Mouse (Mus musculus) embryonic facial prominence, embryonic 13.5 days (tissue): ENCODE data around the gene Nr2f6. TPM values are rescaled to one million over a fixed set of nuclear protein-coding genes. Genes with fewer than 3 reads are reported as not detected.

Experiments used
- ATAC-seq: fragments of 200-750 bp; cut with Nextera tagmentation; 2 replicates; pipeline ENCODE4 v1.8.0; 2017; ENCODE audit warnings: low read depth; ENCODE audit not compliant: insufficient number of reproducible peaks, insufficient read depth, low FRiP score, low TSS enrichment
- H3K27ac ChIP-seq: fragments of 300-500 bp; sonication (generic); 2 replicates; pipeline ENCODE4 v1.5.1; 2015; ENCODE audit warnings: moderate library complexity, mild to moderate bottlenecking, inconsistent platforms
- H3K27me3 ChIP-seq: fragments of 300-500 bp; sonication (generic); 2 replicates; pipeline ENCODE4 v1.6.1; 2015; ENCODE audit warnings: mild to moderate bottlenecking, inconsistent platforms
- H3K36me3 ChIP-seq: fragments of 300-500 bp; sonication (generic); 2 replicates; pipeline ENCODE4 v1.6.1; 2015; ENCODE audit warnings: mild to moderate bottlenecking, inconsistent platforms
- H3K4me1 ChIP-seq: fragments of 300-500 bp; sonication (generic); 2 replicates; pipeline ENCODE4 v1.6.1; 2015; ENCODE audit warnings: inconsistent platforms
- H3K4me2 ChIP-seq: fragments of 300-500 bp; sonication (generic); 2 replicates; pipeline ENCODE4 v1.6.1; 2015; ENCODE audit warnings: moderate library complexity, mild to moderate bottlenecking, inconsistent platforms
- H3K4me3 ChIP-seq: fragments of 300-500 bp; sonication (generic); 2 replicates; pipeline ENCODE4 v1.5.1; 2015; ENCODE audit warnings: mild to moderate bottlenecking, inconsistent platforms
- H3K9ac ChIP-seq: fragments of 300-500 bp; sonication (generic); 2 replicates; pipeline ENCODE4 v1.6.1; 2015; ENCODE audit warnings: mild to moderate bottlenecking, inconsistent platforms
- H3K9me3 ChIP-seq: fragments of 300-500 bp; sonication (generic); 2 replicates; pipeline ENCODE4 v1.6.1; 2016; ENCODE audit warnings: inconsistent platforms
- WGBS: fragments of 180-500 bp; shearing (Covaris S2); methylation state at CpG from one replicate; pipeline ENCODE4 v1.1.7; 2015; ENCODE audit warnings: mixed read lengths; 5-methylcytosine and 5-hydroxymethylcytosine counted together
- polyA plus RNA-seq: library from polyadenylated mRNA; unstranded; fragments of >200 nt; fragmentation: Nextera tagmentation; extraction: Ambion mirVana; gene quantifications from 2 replicates; pipeline ENCODE4 v1.2.1, GENCODE M21; 2015

The Nr2f6 gene
- 43.8 and 46.6 TPM in 2 replicates for polyA plus RNA-seq

- Histone ChIP-seq H3K9me3 (no peaks in the 10 kb centered on the region; the same call in 1 of the 2 replicates), H3K9ac (peak within 1 kb of the TSS; percentile 90), H3K27me3 (peaks cover 4% of the 10 kb centered on the region; the same call in 1 of the 2 replicates), H3K4me1 (peaks cover 51% of the 10 kb centered on the region), H3K36me3 (peaks cover 18% of the 10 kb centered on the region), H3K27ac (peak within 1 kb of the TSS; percentile 89), H3K4me2 (peak within 1 kb of the TSS; percentile 97), H3K4me3 (peak within 1 kb of the TSS; percentile 84)
- under 1% methylated on average over 72 of the region's 89 CpGs for WGBS
- no peak for ATAC-seq
Observed at GRCm38 (mm10) chr8:71381421-71381970, at the start of gene Nr2f6. Nr2f6 (minus strand) TSS chr8:71381960.

GRCm38 (mm10) chr8:71422121-71422520 lies 40.4 kb upstream of the Nr2f6 start:
- H3K4me3 ChIP-seq, result no peak overlapping the region
- H3K27me3 ChIP-seq, result no peaks in the 10 kb centered on the region; the same call in 1 of the 2 replicates
- H3K4me2 ChIP-seq, result no peak overlapping the region
- ATAC-seq, result no peak
- no peak overlapping the region for H3K9ac ChIP-seq
- no peaks in the 10 kb centered on the region; the same call in 1 of the 2 replicates for H3K9me3 ChIP-seq
- H3K36me3 ChIP-seq, result no peaks in the 10 kb centered on the region
- no peaks in the 10 kb centered on the region for H3K4me1 ChIP-seq
- no peak overlapping the region for H3K27ac ChIP-seq

GRCm38 (mm10) chr8:71411535-71412273 lies 29.9 kb upstream of the Nr2f6 start:
- 45% methylated on average over 11 of the region's 11 CpGs for WGBS

GRCm38 (mm10) chr8:71408231-71408630 lies 26.5 kb upstream of the Nr2f6 start:
- WGBS, result 94% methylated on average over 4 of the region's 4 CpGs
- Histone ChIP-seq H3K4me2 (no peak overlapping the region), H3K36me3 (peaks cover 39% of the 10 kb centered on the region), H3K4me1 (peaks cover 28% of the 10 kb centered on the region), H3K4me3 (no peak overlapping the region), H3K9ac (no peak overlapping the region), H3K27me3 (no peaks in the 10 kb centered on the region), H3K9me3 (no peaks in the 10 kb centered on the region), H3K27ac (no peak overlapping the region)
- ATAC-seq, result no peak

More at GRCm38 (mm10) chr8:71411535-71412273, 29.9 kb upstream of the Nr2f6 start:
- Histone ChIP-seq H3K9me3 (no peaks in the 10 kb centered on the region), H3K9ac (no peak overlapping the region), H3K27ac (no peak overlapping the region), H3K4me3 (no peak overlapping the region), H3K4me2 (no peak overlapping the region), H3K27me3 (0 out of 2 replicates have a peak, but pooled peaks cover 3% of the 10 kb centered on the region), H3K36me3 (peaks cover 32% of the 10 kb centered on the region), H3K4me1 (peaks cover 15% of the 10 kb centered on the region)
- ATAC-seq, result no peak

- Histone ChIP-seq H3K27ac (no peak overlapping the region), H3K4me1 (peaks cover 28% of the 10 kb centered on the region), H3K4me3 (peak overlapping the region; percentile 69), H3K9me3 (no peaks in the 10 kb centered on the region), H3K4me2 (peak overlapping the region; percentile 96), H3K27me3 (no peaks in the 10 kb centered on the region), H3K9ac (0 out of 2 replicates have a peak overlapping the region, but pooled peaks have one; percentile 22), H3K36me3 (peaks cover 42% of the 10 kb centered on the region)
- no peak for ATAC-seq
- WGBS, result 96% methylated on average over 14 of the region's 14 CpGs
Observed at GRCm38 (mm10) chr8:71407441-71407840, 25.7 kb upstream of the Nr2f6 start.

- Histone ChIP-seq H3K4me3 (peak overlapping the region; percentile 69), H3K27me3 (no peaks in the 10 kb centered on the region), H3K4me1 (peaks cover 22% of the 10 kb centered on the region), H3K27ac (peak overlapping the region; percentile 51; the same call in 1 of the 2 replicates), H3K9me3 (no peaks in the 10 kb centered on the region), H3K36me3 (peaks cover 42% of the 10 kb centered on the region), H3K4me2 (peak overlapping the region; percentile 96), H3K9ac (peak overlapping the region; percentile 84)
- peak; percentile 54; the same call in 1 of the 2 replicates for ATAC-seq
- 1% methylated on average over 55 of the region's 55 CpGs for WGBS
Observed at GRCm38 (mm10) chr8:71406099-71407015, 24.6 kb upstream of the Nr2f6 start.

- Histone ChIP-seq H3K36me3 (peaks cover 47% of the 10 kb centered on the region), H3K4me1 (peaks cover 22% of the 10 kb centered on the region), H3K4me3 (peak within 1 kb of the TSS; percentile 69), H3K27ac (peak within 1 kb of the TSS; percentile 51; the same call in 1 of the 2 replicates), H3K4me2 (peak within 1 kb of the TSS; percentile 96), H3K9ac (peak within 1 kb of the TSS; percentile 84), H3K27me3 (no peaks in the 10 kb centered on the region), H3K9me3 (no peaks in the 10 kb centered on the region)
- WGBS, result 17% methylated on average over 33 of the region's 33 CpGs
- ATAC-seq, result peak; percentile 84
Observed at GRCm38 (mm10) chr8:71405401-71406098, 23.8 kb upstream of the Nr2f6 start, which contains the start of gene Ankle1. Ankle1 (plus strand) TSS chr8:71406010.

- Histone ChIP-seq H3K27ac (no peak overlapping the region), H3K9me3 (no peaks in the 10 kb centered on the region), H3K4me2 (peak overlapping the region; percentile 96), H3K4me1 (peaks cover 22% of the 10 kb centered on the region), H3K36me3 (peaks cover 47% of the 10 kb centered on the region), H3K27me3 (no peaks in the 10 kb centered on the region), H3K4me3 (no peak overlapping the region; the same call in 1 of the 2 replicates), H3K9ac (no peak overlapping the region)
- WGBS, result 89% methylated on average over 9 of the region's 9 CpGs
- no peak for ATAC-seq
Observed at GRCm38 (mm10) chr8:71404951-71405351, 23.2 kb upstream of the Nr2f6 start.

- Histone ChIP-seq H3K9ac (no peak overlapping the region), H3K27me3 (no peaks in the 10 kb centered on the region), H3K27ac (no peak overlapping the region), H3K4me1 (peaks cover 22% of the 10 kb centered on the region), H3K4me3 (no peak overlapping the region), H3K36me3 (peaks cover 46% of the 10 kb centered on the region), H3K9me3 (no peaks in the 10 kb centered on the region), H3K4me2 (no peak overlapping the region)
- no peak for ATAC-seq
- WGBS, result 91% methylated on average over 8 of the region's 8 CpGs
Observed at GRCm38 (mm10) chr8:71404011-71404410, 22.3 kb upstream of the Nr2f6 start.

GRCm38 (mm10) chr8:71403107-71403885 lies 21.5 kb upstream of the Nr2f6 start:
- Histone ChIP-seq H3K9me3 (no peaks in the 10 kb centered on the region), H3K27ac (no peak overlapping the region), H3K4me2 (no peak overlapping the region), H3K27me3 (no peaks in the 10 kb centered on the region), H3K36me3 (peaks cover 46% of the 10 kb centered on the region), H3K4me1 (peaks cover 22% of the 10 kb centered on the region), H3K9ac (no peak overlapping the region), H3K4me3 (no peak overlapping the region)
- ATAC-seq, result no peak
- WGBS, result 80% methylated on average over 6 of the region's 6 CpGs
